Mouse (Mus musculus) midbrain, embryonic 16.5 days (tissue): ENCODE results near the gene Samd4b. TPM values are rescaled to one million over a fixed set of nuclear protein-coding genes. Genes with fewer than 3 reads are reported as not detected.
A peak's percentile ranks its signal among the peaks of the same experiment; 100 is the strongest.

ENCODE experiments used
- ATAC-seq: fragments of 200-750 bp; cut with Nextera tagmentation; 2 replicates; pipeline ENCODE4 v1.8.0; 2017; ENCODE audit warnings: moderate TSS enrichment
- H3K27ac ChIP-seq: fragments of 300-500 bp; sonication (generic); 2 replicates; pipeline ENCODE4 v1.5.1; 2014; ENCODE audit warnings: mild to moderate bottlenecking, low read length, mixed read lengths
- H3K27me3 ChIP-seq: fragments of 300-500 bp; sonication (generic); 2 replicates; pipeline ENCODE4 v1.6.1; 2014; ENCODE audit warnings: low read depth, low read length, mixed read lengths; ENCODE audit not compliant: control insufficient read depth, insufficient read depth
- H3K36me3 ChIP-seq: fragments of 300-500 bp; sonication (generic); 2 replicates; pipeline ENCODE4 v1.6.1; 2014; ENCODE audit warnings: mild to moderate bottlenecking, low read length, moderate library complexity, mixed read lengths; ENCODE audit not compliant: control insufficient read depth, insufficient read depth
- H3K4me1 ChIP-seq: fragments of 300-500 bp; sonication (generic); 2 replicates; pipeline ENCODE4 v1.6.1; 2014; ENCODE audit warnings: mild to moderate bottlenecking, low read length, mixed read lengths; ENCODE audit not compliant: control insufficient read depth, insufficient read depth
- H3K4me2 ChIP-seq: fragments of 300-500 bp; sonication (generic); 2 replicates; pipeline ENCODE4 v1.6.1; 2014; ENCODE audit warnings: mild to moderate bottlenecking, low read length, mixed read lengths
- H3K4me3 ChIP-seq: fragments of 300-500 bp; sonication (generic); 2 replicates; pipeline ENCODE4 v1.5.1; 2014; ENCODE audit warnings: low read depth, mild to moderate bottlenecking, low read length, moderate library complexity, mixed read lengths
- H3K9ac ChIP-seq: fragments of 300-500 bp; sonication (generic); 2 replicates; pipeline ENCODE4 v1.6.1; 2014; ENCODE audit warnings: low read depth, low read length, mixed read lengths
- H3K9me3 ChIP-seq: fragments of 300-500 bp; sonication (generic); replicated peaks from 2 replicates; pipeline ENCODE4 v1.6.1; 2014; ENCODE audit warnings: mild to moderate bottlenecking, low read length, mixed read lengths; ENCODE audit not compliant: control insufficient read depth, poor library complexity, severe bottlenecking
- WGBS: fragments of 180-500 bp; shearing (Covaris S2); extraction: QIAGEN DNeasy Blood & Tissue Kit; methylation state at CpG from one replicate; pipeline ENCODE4 v1.1.7; 2014; 5-methylcytosine and 5-hydroxymethylcytosine counted together
- polyA plus RNA-seq: library from polyadenylated mRNA; unstranded; fragments of >200 nt; fragmentation: Nextera tagmentation; extraction: Ambion mirVana; gene quantifications from 2 replicates; pipeline ENCODE4 v1.2.1, GENCODE M21; 2015

Samd4b gene
- polyA plus RNA-seq, 1 experiment from 2014 or later, result 20.4 TPM

GRCm38 (mm10) chr7:28595751-28596435 lies 2.1 kb downstream of the Samd4b start:
- Histone ChIP-seq H3K27me3 (no peaks in the 10 kb centered on the region), H3K27ac (no peak overlapping the region), H3K4me1 (peaks cover 16% of the 10 kb centered on the region), H3K36me3 (no peaks in the 10 kb centered on the region), H3K9me3 (no peaks in the 10 kb centered on the region), H3K9ac (no peak overlapping the region; the same call in 1 of the 2 replicates), H3K4me3 (no peak overlapping the region; the same call in 1 of the 2 replicates), H3K4me2 (peak overlapping the region; percentile 64)
- ATAC-seq, result no peak
- 81% methylated on average over 8 of the region's 8 CpGs for WGBS

GRCm38 (mm10) chr7:28593206-28594111 lies 4.5 kb downstream of the Samd4b start:
- ATAC-seq, result no peak
- Histone ChIP-seq H3K27ac (no peak overlapping the region), H3K4me2 (no peak overlapping the region), H3K27me3 (no peaks in the 10 kb centered on the region), H3K9me3 (no peaks in the 10 kb centered on the region), H3K4me3 (no peak overlapping the region), H3K36me3 (no peaks in the 10 kb centered on the region), H3K4me1 (peaks cover 15% of the 10 kb centered on the region), H3K9ac (0 out of 2 replicates have a peak overlapping the region, but pooled peaks have one; percentile 23)
- WGBS, result 65% methylated on average over 14 of the region's 14 CpGs

- Histone ChIP-seq H3K9ac (no peak overlapping the region), H3K4me3 (no peak overlapping the region), H3K27me3 (no peaks in the 10 kb centered on the region), H3K9me3 (no peaks in the 10 kb centered on the region), H3K27ac (no peak overlapping the region), H3K4me1 (peaks cover 9% of the 10 kb centered on the region), H3K36me3 (no peaks in the 10 kb centered on the region), H3K4me2 (no peak overlapping the region)
- WGBS, result 86% methylated on average over 1 of the region's 1 CpGs
- no peak for ATAC-seq
Observed at GRCm38 (mm10) chr7:28591862-28592261, 6.1 kb downstream of the Samd4b start.

GRCm38 (mm10) chr7:28587644-28588043 lies 10.3 kb downstream of the Samd4b start:
- Histone ChIP-seq H3K9ac (0 out of 2 replicates have a peak overlapping the region, but pooled peaks have one; percentile 8), H3K36me3 (no peaks in the 10 kb centered on the region), H3K27me3 (no peaks in the 10 kb centered on the region), H3K4me2 (no peak overlapping the region), H3K9me3 (no peaks in the 10 kb centered on the region), H3K4me3 (no peak overlapping the region), H3K4me1 (no peaks in the 10 kb centered on the region; the same call in none of the 2 replicates), H3K27ac (no peak overlapping the region)
- ATAC-seq, result no peak

- Histone ChIP-seq H3K4me3 (no peak overlapping the region), H3K27ac (no peak overlapping the region), H3K9me3 (no peaks in the 10 kb centered on the region), H3K36me3 (no peaks in the 10 kb centered on the region), H3K27me3 (no peaks in the 10 kb centered on the region), H3K9ac (0 out of 2 replicates have a peak overlapping the region, but pooled peaks have one; percentile 37), H3K4me1 (no peaks in the 10 kb centered on the region; the same call in none of the 2 replicates), H3K4me2 (no peak overlapping the region)
- 52% methylated on average over 6 of the region's 6 CpGs for WGBS
- no peak for ATAC-seq
Observed at GRCm38 (mm10) chr7:28586663-28587411, 11.1 kb downstream of the Samd4b start.

GRCm38 (mm10) chr7:28585001-28585400 lies 12.9 kb downstream of the Samd4b start:
- Histone ChIP-seq H3K4me3 (no peak overlapping the region), H3K27ac (no peak overlapping the region), H3K9me3 (no peaks in the 10 kb centered on the region), H3K4me2 (no peak overlapping the region), H3K27me3 (no peaks in the 10 kb centered on the region), H3K36me3 (no peaks in the 10 kb centered on the region), H3K4me1 (no peaks in the 10 kb centered on the region; the same call in none of the 2 replicates), H3K9ac (no peak overlapping the region)
- no peak for ATAC-seq
- WGBS, result 85% methylated on average over 6 of the region's 6 CpGs

GRCm38 (mm10) chr7:28584468-28584867 lies 13.5 kb downstream of the Samd4b start:
- ATAC-seq, result no peak
- Histone ChIP-seq H3K4me1 (peaks cover 4% of the 10 kb centered on the region), H3K27me3 (no peaks in the 10 kb centered on the region), H3K27ac (no peak overlapping the region), H3K4me2 (no peak overlapping the region), H3K9ac (no peak overlapping the region), H3K9me3 (no peaks in the 10 kb centered on the region), H3K36me3 (no peaks in the 10 kb centered on the region), H3K4me3 (no peak overlapping the region)
- 79% methylated on average over 4 of the region's 4 CpGs for WGBS

- 79% methylated on average over 8 of the region's 8 CpGs for WGBS
- Histone ChIP-seq H3K27ac (no peak overlapping the region), H3K4me3 (no peak overlapping the region), H3K4me1 (peaks cover 4% of the 10 kb centered on the region), H3K9me3 (no peaks in the 10 kb centered on the region), H3K4me2 (no peak overlapping the region), H3K27me3 (no peaks in the 10 kb centered on the region), H3K9ac (no peak overlapping the region), H3K36me3 (no peaks in the 10 kb centered on the region)
- no peak for ATAC-seq
Observed at GRCm38 (mm10) chr7:28583570-28584344, 14.2 kb downstream of the Samd4b start.
